Mouse (Mus musculus) WW6 (cell line): ENCODE data around the gene Prap1.
"Not testable (repeated sequence)": the region's sequence is repeated elsewhere in the genome, so short reads cannot be mapped to it uniquely, and the experiment has no call there.

Source experiments
- DNase-seq: peaks from one replicate; pipeline ENCODE4 v3.0.0-alpha.2; 2013; ENCODE audit warnings: low read depth, low spot score

The Prap1 gene

GRCm38 (mm10) chr7:140082242-140082678, 10.9 kb upstream of the Prap1 start, which contains the start of gene Caly:
TSS of gene Caly (minus strand) at chr7:140082548.
- DNase-seq, result peak; percentile 73

DNA sequence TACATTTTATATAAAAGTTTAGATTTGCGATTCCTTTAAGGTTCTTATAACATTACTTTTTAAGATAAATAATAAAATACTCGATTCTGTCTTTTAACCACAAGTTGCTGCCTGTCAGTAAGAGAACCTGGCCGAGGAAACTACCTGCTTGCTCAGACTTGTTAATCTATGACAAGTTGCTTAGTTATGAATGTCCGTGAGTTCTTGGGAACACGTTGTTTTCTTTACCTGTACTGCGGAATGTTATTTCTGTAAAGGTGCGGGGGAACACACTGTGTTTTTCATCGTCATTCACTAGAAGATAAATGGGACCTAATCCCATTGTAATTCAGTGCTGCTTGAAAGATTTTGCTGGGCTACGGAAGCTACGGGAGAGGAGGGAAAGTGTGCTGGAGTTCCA, 2.6 kb upstream of the Prap1 start:
- no peak for DNase-seq

GRCm38 (mm10) chr7:140094954-140095353, 1.8 kb downstream of the Prap1 start:
- DNase-seq, result no peak

DNA sequence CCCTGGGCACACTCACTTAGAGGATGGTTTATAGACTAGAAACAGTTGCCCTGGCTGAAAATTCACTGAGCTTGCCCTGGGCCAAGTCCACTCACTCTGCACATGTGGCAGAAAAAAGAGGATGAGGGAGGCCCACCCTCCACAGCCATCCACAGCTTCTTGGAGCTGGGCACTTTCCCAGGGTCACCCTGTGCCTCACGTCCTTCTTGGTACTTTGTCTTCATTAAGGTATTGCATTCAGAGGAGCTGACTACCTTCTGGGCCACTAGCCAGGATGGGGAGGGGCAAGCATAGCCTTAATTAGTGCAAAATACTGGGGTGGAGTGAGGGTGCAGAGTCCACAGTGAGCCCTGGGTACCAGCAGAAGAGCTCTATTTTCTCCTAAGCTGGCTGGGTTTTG, 2.4 kb downstream of the Prap1 start:
- DNase-seq, result no peak

- no peak for DNase-seq
These were observed 2.9 kb downstream of the Prap1 start for GRCm38 (mm10) chr7:140096055-140096454.

GRCm38 (mm10) chr7:140098466-140098865, 5.3 kb downstream of the Prap1 start:
- DNase-seq, result no peak

- DNase-seq, result no peak
These were observed 8.3 kb downstream of the Prap1 start for GRCm38 (mm10) chr7:140101498-140101897.

DNA sequence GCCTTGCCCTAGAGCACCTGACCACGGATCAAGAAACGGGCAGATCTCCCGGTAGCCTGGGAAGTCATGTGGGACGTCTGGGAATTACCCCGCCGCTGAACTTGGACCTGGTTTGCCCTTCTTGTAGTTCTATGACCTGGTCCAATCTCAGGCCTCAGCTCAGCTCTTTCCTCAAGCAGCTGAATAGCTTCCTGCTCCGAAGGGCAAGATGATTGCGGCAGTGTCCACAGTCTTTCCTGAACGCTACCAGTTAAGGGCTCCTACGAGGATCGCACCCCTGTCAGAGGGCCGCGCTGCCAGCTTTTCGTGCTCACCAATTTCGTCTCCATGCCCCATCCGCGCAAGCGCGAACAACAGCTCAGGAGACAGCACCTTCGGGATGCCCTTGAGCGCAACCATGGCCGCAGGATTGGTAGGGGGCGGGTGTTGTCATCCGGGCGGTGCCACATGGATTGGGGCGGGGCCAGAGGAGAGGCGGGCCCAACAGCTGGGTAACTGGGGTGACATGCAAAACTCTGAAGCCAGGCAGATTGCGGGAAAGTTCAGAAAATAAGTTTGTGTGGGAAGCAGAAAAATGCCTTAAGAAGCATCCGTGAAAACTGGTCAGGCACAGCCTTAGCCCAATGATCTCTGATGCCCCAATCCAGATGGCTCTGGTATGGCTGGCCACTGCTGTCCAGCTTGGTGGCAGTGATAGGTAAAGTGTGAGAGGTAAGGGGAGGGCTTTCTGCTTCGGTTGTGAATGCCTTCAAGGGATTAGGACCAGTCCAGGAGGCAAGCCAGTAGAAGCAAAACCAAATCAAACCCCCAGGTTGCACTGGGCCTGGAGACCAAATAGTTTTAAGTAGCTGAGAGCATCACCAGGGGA, 9.0 kb downstream of the Prap1 start, which contains the start of gene Fuom:
Gene Fuom (minus strand): TSS at position 449 of the 868 bp plus-strand sequence.
- DNase-seq, result peak; percentile 71

DNA sequence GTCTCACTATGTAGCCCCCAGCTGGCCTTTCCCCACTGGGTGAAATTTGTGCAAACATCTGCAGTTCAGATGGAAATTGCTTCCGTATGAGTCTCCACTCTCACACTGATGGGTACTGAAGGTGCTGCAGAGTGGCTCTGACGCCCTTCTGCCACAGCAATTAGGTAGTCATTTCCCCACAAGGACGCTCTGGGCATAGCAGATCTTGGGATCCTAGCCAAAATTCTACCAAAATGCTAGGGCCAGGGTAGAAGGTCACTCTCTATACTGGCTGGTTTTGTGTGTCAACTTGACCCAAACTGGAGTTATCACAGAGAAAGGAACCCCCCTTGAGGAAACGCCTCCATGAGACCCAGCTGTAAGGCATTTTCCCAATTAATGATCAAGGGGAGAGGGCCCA, 10.8 kb downstream of the Prap1 start:
- DNase-seq, result no peak

DNA sequence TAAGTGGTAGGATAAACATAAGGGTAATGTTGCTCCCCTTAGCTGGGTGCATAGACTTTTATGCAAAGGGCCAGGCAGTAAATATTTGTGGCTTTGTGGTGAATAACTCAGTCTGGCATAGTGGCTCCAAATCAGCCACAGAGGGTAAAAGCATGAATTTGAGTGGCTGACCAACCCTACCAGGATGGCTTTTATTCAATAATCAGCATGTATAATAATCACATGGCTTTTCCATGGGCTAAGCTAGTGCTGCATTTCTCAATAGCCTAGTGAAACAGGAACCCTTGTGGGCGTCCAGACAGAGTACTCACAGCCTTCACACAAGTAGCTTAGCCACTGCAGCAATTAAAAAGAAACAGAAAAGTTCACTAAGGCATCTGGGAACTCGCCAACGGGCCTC, 18.7 kb downstream of the Prap1 start:
- DNase-seq, result no peak

GRCm38 (mm10) chr7:140115583-140116328, 22.6 kb downstream of the Prap1 start, which contains the start of gene Paox:
TSS of gene Paox (plus strand) at chr7:140115799.
- DNase-seq, result no peak

- DNase-seq, result no peak
These were observed 23.3 kb downstream of the Prap1 start, which contains the start of gene Echs1 for GRCm38 (mm10) chr7:140116329-140117054. TSS of gene Echs1 (minus strand) at chr7:140116476.

DNA sequence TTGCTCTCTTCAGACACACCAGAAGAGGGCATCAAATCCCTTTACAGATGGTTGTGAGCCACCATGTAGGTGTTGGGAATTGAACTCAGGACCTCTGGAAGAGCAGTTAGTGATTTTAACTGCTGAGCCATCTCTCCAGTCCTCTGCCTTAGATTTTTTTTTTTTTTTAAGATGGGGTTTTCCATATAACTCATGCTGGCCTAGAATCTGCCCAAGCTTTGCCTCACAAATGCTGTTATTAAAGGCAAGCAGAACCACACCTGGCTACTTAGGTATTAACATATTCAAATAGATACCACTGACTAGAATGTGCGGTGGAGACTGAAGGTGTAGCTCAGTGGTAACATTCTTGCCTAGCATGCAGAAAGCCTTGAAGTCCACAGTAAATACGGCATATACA, 27.3 kb downstream of the Prap1 start:
- DNase-seq, result no peak

- DNase-seq, result no peak
These were observed 28.2 kb downstream of the Prap1 start for GRCm38 (mm10) chr7:140121338-140121910.

- no peak for DNase-seq
These were observed 29.6 kb downstream of the Prap1 start for GRCm38 (mm10) chr7:140122765-140123164.

- no peak for DNase-seq
These were observed 31.2 kb downstream of the Prap1 start for GRCm38 (mm10) chr7:140124382-140124781.

DNA sequence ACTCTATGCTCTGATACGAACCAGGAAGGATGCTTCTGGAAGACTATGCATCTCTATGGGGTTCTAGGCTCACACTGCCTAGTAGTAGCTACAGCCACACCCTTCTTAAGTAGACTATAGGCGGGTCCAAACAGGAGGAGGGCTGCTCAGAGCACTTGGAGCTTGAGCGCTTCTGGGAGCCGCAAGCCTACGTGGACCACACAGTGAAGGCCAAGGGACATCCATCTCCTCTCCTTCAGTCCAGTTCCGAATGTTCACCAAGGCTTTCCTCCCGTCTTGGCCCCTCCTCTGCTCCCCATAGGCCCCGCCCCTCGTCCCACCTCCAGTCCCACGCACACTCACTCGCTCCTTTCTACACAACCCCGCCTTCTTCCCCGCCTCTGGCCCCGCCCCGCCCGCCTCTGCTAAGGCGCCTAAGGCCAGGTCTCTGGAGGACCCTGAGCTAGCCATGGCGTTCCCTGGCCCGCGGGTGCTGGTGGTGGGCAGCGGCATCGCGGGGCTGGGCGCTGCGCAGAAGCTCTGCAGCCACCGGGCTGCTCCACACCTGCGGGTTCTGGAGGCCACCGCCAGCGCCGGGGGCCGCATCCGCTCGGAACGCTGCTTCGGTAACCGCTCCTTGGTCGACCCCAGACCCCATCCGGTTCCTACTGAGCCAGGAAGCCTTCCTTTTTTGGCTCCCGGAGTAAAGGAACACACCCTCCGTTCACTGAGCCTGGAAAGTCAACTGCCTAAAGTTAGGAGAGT, 32.3 kb downstream of the Prap1 start:
- DNase-seq, result peak; percentile 81

GRCm38 (mm10) chr7:140126022-140126350, 32.8 kb downstream of the Prap1 start:
- no peak for DNase-seq

DNA sequence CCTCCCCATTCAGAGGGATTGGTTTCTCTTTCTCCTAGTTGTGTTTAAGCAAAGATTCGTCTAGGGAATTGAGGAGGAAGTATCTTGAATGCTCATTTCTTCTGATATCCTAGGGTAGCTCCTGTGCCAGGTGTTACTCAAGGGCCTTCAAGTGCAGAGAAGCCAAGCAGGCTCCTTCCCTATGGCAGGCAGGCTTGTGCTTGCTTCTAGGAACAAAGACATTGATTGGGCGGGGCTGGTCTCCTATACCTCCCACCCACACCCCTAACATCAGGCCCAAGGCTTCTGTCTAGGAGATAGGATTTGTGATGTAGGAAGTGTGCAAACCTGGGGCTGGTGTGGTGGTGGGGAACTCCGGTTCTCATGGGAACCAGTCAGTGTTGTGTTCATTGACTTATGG, 33.7 kb downstream of the Prap1 start:
- no peak for DNase-seq

- no peak for DNase-seq
These were observed 34.7 kb downstream of the Prap1 start for GRCm38 (mm10) chr7:140127911-140128310.

DNA sequence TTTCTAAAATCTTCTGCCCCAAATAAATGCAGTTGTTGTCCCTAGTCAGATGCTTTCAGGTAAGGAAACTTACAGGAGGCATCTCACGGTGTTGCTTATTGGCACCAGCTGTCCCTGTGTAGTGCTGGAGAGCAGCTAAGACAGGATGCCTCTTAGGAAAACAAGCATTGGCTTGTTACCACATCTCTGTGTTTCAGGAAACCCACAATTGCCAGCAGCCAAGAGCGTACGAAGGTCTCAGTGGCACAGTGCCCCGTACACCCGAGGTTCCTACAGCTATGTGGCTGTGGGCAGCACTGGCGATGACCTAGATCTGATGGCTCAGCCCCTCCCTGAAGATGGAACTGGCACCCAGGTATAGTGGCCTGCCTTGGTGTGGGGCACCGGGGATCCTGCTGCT, 39.0 kb downstream of the Prap1 start:
- DNase-seq, result not testable (repeated sequence)
